Mouse (Mus musculus): Measurements from ENCODE around the gene Rps6kb2.
"Not testable (repeated sequence)": the region's sequence is repeated elsewhere in the genome, so short reads cannot be mapped to it uniquely, and the experiment has no call there.

Rps6kb2 gene

GRCm38 (mm10) chr19:4139446-4139845, 23.7 kb downstream of the Rps6kb2 start, which contains the start of gene Gpr152:
Gene Gpr152 (plus strand): TSS chr19:4139787.
- no peak for DNase-seq (ENCODE audit: low spot score)

DNA sequence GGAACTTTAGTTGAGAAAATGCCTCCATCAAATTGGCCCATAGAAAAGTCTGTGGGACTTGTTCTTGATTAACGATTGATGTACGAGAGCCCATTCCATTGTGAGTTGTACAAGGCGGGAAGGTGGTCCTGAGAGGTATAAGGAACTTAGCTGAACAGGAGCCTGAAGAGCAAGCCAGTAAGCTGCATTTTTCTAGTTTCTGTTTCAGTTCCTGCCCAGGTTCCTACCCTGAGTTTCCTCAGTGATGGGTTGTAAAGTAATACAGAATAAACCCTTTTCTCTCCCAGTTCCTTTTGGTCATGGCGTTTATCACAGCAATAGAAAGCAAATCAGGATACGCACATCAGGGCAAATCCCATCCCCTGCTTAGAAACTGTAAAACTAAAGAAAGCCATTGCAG, 25.2 kb downstream of the Rps6kb2 start:
- DNase-seq (ENCODE audit: low spot score) = no peak

GRCm38 (mm10) chr19:4136463-4136862, 26.7 kb downstream of the Rps6kb2 start:
- DNase-seq (ENCODE audit: low spot score) = no peak

DNA sequence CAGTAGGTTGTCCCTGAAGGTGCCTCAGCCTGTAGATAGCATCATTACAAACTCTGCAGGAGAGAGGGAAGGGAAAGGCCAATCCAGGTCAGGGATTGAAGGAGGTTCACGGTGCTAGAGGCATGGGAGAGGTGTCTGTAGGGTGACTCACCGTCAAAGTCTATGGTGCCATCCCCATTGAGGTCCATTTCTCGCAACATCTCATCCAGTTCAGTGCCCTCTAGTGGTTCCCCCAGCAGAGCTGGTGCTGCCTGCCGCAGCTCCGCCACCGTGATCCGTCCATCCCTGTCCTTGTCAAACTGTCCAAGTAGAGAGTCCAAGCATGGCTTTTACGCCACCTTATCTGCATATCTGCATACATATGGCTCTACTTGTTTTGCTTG, 27.2 kb downstream of the Rps6kb2 start:
- not testable (repeated sequence) for DNase-seq (ENCODE audit: low spot score)

DNA sequence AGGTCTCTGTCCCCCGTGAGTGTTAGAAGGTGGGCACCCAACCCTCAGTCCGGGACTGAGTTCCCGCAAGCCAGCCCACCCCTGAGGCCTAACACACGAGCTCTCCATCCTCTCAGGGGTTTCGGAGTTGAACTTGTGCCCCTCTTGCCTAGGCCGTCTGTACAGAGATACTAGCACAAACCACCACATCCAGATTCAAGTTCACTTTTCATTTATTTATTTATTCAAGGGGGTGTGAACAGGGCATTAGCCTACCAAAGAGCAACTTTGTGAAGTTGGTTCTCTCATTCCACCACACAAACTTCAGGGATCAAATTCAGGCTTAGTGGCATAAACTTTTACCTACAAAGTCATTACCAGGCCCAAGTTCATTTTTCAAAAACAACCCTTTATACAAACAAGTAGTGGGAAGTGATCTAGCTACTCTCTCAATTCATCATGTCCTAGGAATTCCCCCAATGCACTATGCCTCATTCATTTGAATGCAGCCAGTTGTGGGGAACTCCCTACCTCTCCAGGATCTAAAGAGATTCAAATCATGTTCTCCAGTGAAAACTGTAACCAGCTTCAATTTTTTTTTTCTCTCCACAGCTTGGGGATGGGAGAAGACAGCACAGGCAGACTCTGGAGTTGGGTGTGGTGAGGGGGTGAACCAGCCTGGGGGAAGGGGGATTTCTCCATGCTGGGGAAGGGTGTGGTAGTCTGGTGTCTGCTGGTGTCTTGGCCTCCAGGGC, 27.8 kb downstream of the Rps6kb2 start:
- DNase-seq (ENCODE audit: low spot score) = not testable (repeated sequence)

DNA sequence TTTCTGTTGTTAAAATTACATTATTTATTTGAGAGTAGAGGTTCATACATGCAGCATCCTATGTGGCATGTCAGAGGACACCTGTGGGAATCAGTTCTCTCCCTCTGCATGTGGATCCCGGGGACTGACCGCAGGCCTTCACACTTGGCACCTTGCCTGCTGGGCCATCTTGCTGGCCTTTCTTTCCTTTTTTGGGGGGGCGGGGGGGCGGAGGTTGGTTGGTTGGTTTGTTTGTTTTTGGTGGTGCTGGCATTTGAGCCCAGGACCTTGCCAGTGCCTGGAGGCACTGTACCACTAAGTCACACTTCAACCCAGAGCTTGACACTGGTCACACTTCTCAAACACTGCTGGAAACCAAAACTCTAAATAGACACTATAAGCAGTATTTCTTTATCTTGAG, 28.8 kb downstream of the Rps6kb2 start:
- DNase-seq (ENCODE audit: low spot score) = no peak

DNA sequence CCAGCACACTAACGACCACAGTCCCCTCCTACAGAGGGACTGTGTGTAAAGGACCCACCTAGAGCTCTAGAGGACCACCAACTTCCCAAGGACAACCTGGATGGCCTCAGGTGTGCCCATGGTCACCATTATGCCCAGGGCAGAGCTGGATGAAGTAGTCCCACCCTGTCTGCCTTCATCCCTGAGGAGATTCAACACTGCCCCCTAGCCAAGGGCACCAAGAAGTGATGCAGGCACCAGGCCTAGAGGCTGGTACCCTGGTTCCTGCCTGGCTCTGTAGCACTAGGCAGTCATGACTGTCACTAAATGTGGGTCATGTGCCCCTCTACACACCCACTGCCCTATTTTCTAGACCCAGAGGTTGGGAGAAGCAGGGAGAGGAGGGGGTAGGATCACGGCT, 31.4 kb downstream of the Rps6kb2 start:
- DNase-seq (ENCODE audit: low spot score) = no peak

- no peak for DNase-seq (ENCODE audit: low spot score)
These were observed 32.1 kb downstream of the Rps6kb2 start for GRCm38 (mm10) chr19:4131075-4131474.

DNA sequence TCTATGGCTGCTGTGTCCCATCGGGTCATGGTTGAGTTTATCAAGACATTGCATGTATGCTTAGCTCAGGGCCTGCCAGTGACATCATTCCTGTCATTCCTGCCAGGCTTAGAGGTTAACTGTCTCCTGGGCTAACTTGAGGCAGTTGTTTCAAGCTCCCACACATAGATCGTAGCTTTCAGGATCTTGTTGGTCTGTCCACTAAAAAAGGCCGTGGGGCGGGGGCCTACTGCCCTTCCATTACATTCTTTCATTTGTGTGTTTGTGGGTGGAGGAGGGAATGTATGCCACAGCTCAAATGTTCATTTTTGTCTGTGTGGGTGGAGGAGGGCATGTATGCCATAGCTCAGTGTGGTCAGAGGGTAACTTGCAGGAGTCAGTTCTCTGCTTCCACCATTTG, 33.0 kb downstream of the Rps6kb2 start:
- no peak for DNase-seq (ENCODE audit: low spot score)

- DNase-seq (ENCODE audit: low spot score) = no peak
These were observed 33.7 kb downstream of the Rps6kb2 start for GRCm38 (mm10) chr19:4129462-4129861.

DNA sequence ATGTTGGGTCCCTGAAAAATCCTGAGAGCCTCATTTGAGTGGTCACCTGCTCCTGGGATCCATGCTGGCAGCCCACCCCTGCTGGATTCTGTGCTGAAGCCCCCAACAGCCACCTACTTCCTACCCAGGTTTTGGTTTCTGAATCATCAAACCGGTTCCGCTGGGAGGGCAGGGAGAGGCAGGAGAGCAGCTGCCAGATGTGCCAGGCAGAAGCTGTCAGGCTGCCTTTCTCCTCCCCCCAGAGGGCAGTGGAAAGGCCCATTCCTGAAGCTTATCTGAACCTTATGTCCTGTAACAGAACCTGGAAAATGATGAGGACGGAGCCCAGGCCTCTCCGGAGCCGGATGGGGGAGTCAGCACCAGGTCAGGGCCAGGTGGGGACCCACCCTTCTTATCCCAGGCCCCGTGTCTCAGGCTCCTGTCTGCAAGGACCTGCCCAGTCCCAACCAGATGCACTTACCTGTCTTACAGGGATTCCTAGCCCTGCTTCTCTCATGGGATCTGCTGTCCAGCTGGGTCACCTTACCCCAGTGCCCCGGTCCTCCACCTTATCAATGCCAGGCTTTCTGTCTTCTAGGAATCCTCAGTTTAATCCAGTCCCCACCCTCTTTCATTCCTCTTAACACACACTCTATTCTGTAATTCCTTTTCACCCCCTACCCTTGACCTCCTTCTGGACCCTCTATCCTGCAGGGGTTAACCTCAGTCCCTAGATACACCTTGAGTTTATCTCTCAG, 36.2 kb downstream of the Rps6kb2 start:
- DNase-seq (ENCODE audit: low spot score) = no peak

GRCm38 (mm10) chr19:4125741-4126696, 37.1 kb downstream of the Rps6kb2 start, which contains the start of gene Aip:
Gene Aip (minus strand): TSS chr19:4125858.
- peak; percentile 96 for DNase-seq (ENCODE audit: low spot score)

DNA sequence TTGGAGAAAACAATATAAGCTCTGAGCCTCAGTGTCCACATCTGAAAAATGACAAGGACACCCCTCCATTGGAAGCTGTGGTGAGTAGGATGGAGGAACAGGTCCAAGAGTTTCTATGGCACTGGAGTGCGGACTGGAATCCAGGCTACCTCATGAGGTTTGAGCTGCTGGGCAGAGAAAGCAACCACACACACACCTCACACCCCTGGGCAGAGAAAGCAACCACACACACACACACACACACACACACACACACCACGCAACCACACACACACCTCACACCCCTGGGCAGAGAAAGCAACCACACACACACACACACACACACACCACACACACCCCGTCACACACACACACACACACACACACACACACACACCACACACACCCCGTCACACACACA, 37.9 kb downstream of the Rps6kb2 start:
- not testable (repeated sequence) for DNase-seq (ENCODE audit: low spot score)

- no peak for DNase-seq (ENCODE audit: low spot score)
These were observed 38.7 kb downstream of the Rps6kb2 start for GRCm38 (mm10) chr19:4124432-4124831.

DNA sequence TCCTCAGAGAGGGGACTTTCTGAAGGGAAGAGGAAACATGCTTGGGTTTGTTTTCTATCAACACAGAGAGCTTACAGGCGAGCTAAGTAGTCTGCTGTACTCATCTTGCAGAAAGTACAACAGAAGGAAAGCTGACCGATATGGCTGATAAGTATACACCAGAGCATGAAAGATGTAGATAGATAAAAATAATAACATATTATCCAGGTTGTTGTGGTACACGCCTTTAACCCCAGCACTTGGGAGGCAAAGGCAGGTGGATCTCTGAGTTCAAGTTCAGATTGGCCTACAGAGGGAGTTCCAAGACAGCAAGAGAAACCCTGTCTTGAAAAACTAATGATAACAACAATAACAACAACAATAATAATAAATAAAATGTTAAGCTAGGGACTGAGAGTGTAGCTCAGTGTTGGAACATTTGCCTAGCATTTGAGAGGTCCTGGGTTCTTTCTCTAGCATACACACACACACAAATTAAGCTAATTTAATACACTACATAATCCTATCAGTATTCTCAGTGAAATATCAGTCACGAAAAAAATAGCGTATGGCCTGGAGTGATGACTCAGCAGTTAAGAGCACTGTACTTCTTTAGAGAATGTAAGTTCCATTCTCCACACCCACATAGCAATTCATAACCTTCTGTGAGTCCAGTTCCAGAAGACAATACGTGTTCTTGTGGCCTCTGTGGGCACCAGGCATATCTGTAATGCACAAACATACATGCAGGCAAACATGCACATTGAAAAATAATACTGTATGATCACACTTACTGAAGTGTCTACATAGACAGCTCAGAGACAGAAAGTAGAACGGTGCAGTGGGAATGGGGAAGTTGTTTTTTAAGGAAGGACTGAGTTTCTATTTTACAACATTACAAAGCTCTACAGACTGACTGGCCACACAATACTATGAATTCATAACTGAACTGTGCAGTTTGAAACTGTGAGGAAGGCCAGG, 40.5 kb downstream of the Rps6kb2 start:
- DNase-seq (ENCODE audit: low spot score) = peak; percentile 65

GRCm38 (mm10) chr19:4121896-4122295, 41.3 kb downstream of the Rps6kb2 start:
- DNase-seq (ENCODE audit: low spot score) = not testable (repeated sequence)

GRCm38 (mm10) chr19:4121097-4121805, 41.9 kb downstream of the Rps6kb2 start:
- DNase-seq (ENCODE audit: low spot score) = peak; percentile 98

GRCm38 (mm10) chr19:4120496-4120895, 42.7 kb downstream of the Rps6kb2 start:
- no peak for DNase-seq (ENCODE audit: low spot score)

- DNase-seq (ENCODE audit: low spot score) = no peak
These were observed 43.3 kb downstream of the Rps6kb2 start for GRCm38 (mm10) chr19:4119716-4120487.

GRCm38 (mm10) chr19:4118350-4118749, 44.8 kb downstream of the Rps6kb2 start:
- DNase-seq (ENCODE audit: low spot score) = no peak
